ENCODE assay signal across 9 mouse cellular contexts in genomic region chr16:35681327-35682108, GRCm38 (mm10).
DNase-seq lines count a peak whose midpoint lies in the region; ATAC-seq lines count a peak whose summit lies in the region.
"Had no signal": no experiment of that assay in that cellular context is flagged by ENCODE, and none has a peak within 500 bp of the region (broad histone marks: within the 10 kb centered on the region; RNA-seq: fewer than 3 reads in every experiment).

No protein-coding gene starts in this region.

- H3K9ac ChIP-seq in heart, embryonic 13.5 days, result peak overlapping the region; percentile 21; the same call in 1 of the 2 replicates
- no peak overlapping the region for H3K9ac ChIP-seq in midbrain, embryonic 12.5 days (replicated peaks)

- no peak overlapping the region for H3K4me3 ChIP-seq in heart, embryonic 13.5 days
- H3K4me3 ChIP-seq in midbrain, embryonic 12.5 days, result no peak overlapping the region

- no peaks in the 10 kb centered on the region for H3K27me3 ChIP-seq in heart, embryonic 13.5 days (replicated peaks)
- H3K27me3 ChIP-seq in midbrain, embryonic 12.5 days, result peaks cover 50% of the 10 kb centered on the region

- no peak; the same call in 1 of the 2 replicates for ATAC-seq in heart, embryonic 13.5 days (ENCODE audit: extremely low read depth, insufficient number of reproducible peaks, low FRiP score, low TSS enrichment)
- peak; percentile 87 for ATAC-seq in midbrain, embryonic 12.5 days (ENCODE audit: low FRiP score, low read depth)
- no peak for ATAC-seq in activated CD4-positive, CD25-positive, alpha-beta regulatory T cell, adult 4 months

- no peak overlapping the region for H3K4me2 ChIP-seq in heart, embryonic 13.5 days
- 0 out of 2 replicates have a peak overlapping the region, but pooled peaks have one; percentile 10 for H3K4me2 ChIP-seq in midbrain, embryonic 12.5 days (replicated peaks)

- no peaks in the 10 kb centered on the region for H3K36me3 ChIP-seq in heart, embryonic 13.5 days
- no peaks in the 10 kb centered on the region for H3K36me3 ChIP-seq in midbrain, embryonic 12.5 days

- peak; percentile 58 for DNase-seq in ES-CJ7 (ENCODE audit: low read depth, low spot score)
- DNase-seq in cerebellum, adult 9-10 months, result peak; percentile 66
- no peak for DNase-seq in frontal cortex, postnatal 25 days (ENCODE audit: low spot score in 2 of 2)
- DNase-seq in layer of hippocampus, adult 9-10 months (ENCODE audit: low spot score), result no peak
- no peak for DNase-seq in adrenal gland, postnatal 25 days

- peaks cover 15% of the 10 kb centered on the region for H3K4me1 ChIP-seq in heart, embryonic 13.5 days
- peaks cover 4% of the 10 kb centered on the region; the same call in 1 of the 2 replicates for H3K4me1 ChIP-seq in midbrain, embryonic 12.5 days

- no peaks in the 10 kb centered on the region for H3K9me3 ChIP-seq in heart, embryonic 13.5 days
- H3K9me3 ChIP-seq in midbrain, embryonic 12.5 days, result no peaks in the 10 kb centered on the region

- peak overlapping the region; percentile 68 for H3K27ac ChIP-seq in heart, embryonic 13.5 days (replicated peaks)
- H3K27ac ChIP-seq in midbrain, embryonic 12.5 days (replicated peaks), result 0 out of 2 replicates have a peak overlapping the region, but pooled peaks have one; percentile 15
- H3K27ac ChIP-seq: macrophage had no signal

- 54% methylated on average over 17 of the region's 17 CpGs for WGBS in heart, embryonic 13.5 days
- 63% methylated on average over 17 of the region's 17 CpGs for WGBS in midbrain, embryonic 12.5 days

Comparison
In these comparisons a context has a peak if more than half of its experiments do, and no peak if none do; other contexts are left out.
1. DNase-seq: peak in ES-CJ7 (single experiment) and cerebellum, adult 9-10 months (single experiment); none in frontal cortex, postnatal 25 days (0 of 2), layer of hippocampus, adult 9-10 months (single experiment) and adrenal gland, postnatal 25 days (single experiment).